Mouse (Mus musculus): ENCODE results near the gene Olfm4. TPM values are rescaled to one million over a fixed set of nuclear protein-coding genes. Genes with fewer than 3 reads are reported as not detected.

Gene Olfm4
- total RNA-seq (2021): 1 to 10 TPM; 3.3 to 3.5 TPM
- long read RNA-seq, experiment 1: 0 reads
- long read RNA-seq, experiment 2: 0 reads

DNA sequence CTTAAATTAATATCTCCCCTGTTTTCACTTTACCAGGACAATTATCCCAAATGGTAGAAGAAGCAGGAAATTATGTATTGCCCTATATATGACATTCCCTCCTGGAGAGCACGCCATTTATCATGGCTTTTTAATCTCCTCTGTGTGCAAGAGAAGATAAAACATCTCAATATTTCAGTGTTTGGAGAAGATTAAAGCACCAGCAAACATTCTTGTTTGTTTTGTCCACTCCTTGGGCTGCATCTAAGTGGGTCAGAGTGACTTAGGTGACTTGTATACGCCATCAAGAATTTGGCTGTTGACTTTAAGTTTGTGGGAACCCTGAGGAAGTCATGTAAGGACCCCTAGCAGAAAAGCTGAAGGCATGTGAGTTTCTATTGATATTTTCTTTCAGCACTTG is at the start of gene Olfm4:
TSS of gene Olfm4 (plus strand) at position 301 of the 400 bp plus-strand sequence.
- no peak for DNase-seq (ENCODE audit: low spot score in 2 of 2)
- no peak within 1 kb of the TSS for H3K27ac ChIP-seq
- TF ChIP-seq CTCF (conservative IDR thresholded peaks at IDR 0.05): no peak
- H3K4me3 ChIP-seq: no peak within 1 kb of the TSS

DNA sequence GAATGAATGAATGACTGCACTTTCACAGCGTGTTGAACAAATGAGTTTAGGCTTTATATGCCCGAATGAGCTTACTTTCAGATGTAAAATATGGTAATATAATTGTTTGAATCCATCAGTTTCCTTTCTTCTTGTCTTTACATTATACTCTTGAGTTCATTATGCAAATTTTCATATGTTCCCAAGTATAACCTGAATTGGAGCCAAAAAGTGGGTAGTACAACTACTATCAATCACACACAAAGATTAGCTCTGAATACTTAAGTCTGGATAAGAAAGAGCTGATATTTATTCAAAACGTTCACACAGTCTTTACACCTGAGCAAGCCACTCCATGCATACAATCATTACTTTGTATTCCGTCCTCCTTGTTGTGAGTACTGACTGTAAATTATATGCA is 49.5 kb upstream of the Olfm4 start:
- no peak overlapping the region for H3K4me3 ChIP-seq
- no peak for TF ChIP-seq CTCF (conservative IDR thresholded peaks at IDR 0.05)
- no peak overlapping the region for H3K27ac ChIP-seq
- no peak for DNase-seq (ENCODE audit: low spot score in 2 of 2)

DNA sequence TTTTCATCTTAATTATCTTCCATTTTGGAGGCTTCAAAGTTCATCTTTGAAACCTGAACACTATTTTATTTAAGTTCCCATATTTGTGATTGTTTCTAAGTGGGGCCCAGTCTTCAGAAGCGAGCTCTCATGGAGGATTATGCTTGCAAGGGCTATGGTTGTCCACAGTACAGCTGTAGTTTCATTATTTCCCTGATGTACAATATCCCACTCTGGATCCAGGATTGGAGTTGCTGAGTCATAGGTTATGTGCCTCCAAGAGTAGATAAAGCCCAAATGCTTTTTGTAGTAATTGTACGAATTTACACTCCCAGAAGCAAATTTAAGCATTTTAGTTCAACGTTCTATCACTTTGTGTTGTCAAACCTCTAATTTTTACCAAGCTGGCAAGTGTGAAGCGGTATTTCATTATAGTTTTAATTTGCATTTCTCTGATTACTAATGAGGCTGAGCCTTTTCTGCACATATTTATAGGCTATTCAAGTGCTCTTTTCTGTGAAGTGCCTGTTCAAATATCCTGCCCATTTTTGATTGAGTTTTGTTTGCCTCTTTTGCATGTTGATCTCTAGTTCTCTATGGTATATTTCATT is 46.9 kb upstream of the Olfm4 start:
- DNase-seq (ENCODE audit: low spot score in 2 of 2): no peak
- Histone ChIP-seq H3K4me3 (no peak overlapping the region), H3K27ac (no peak overlapping the region)
- no peak for TF ChIP-seq CTCF (conservative IDR thresholded peaks at IDR 0.05)

DNA sequence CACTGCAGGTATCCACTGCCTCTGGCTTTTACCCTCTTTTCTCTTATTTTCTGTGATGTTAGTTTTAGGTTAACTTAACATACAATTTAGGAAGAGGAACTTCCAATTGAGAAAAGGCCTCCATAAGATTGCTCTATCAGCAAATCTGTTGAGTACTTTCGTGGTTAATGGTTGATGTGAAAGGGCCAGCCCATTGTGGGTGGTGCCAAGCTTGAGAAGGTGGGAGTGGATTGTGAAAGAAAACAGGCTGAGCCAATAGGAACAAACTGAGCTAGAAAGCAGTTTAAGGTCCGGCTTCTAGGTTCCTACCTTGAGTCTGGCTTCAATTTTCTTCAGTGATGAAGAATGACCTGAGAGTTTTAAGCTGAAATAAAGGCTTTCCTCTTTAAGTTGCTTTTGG is 38.0 kb upstream of the Olfm4 start:
- no peak overlapping the region for H3K27ac ChIP-seq
- DNase-seq (ENCODE audit: low spot score in 2 of 2): no peak
- TF ChIP-seq CTCF (conservative IDR thresholded peaks at IDR 0.05): no peak
- H3K4me3 ChIP-seq: no peak overlapping the region

DNA sequence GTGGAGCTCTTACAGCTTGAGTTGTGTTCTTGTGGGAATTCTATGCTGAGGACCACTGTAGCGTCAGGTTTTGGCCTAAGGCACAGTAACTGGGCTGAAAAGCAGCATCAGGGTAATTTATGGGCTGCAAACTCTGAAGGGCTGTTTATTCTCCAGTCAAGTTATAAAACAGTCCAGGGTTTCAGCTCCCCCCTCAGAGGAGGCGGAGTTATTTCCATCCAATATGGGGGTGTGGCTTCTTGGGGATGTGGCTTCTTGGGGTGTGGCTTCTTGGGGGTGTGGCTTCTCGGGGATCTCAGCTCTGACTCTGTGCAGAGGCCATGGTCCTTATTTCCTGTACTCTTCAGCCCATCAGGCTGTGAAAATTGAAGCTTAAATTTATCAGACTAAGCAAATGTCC is 28.2 kb upstream of the Olfm4 start:
- no peak for DNase-seq (ENCODE audit: low spot score in 2 of 2)
- Histone ChIP-seq H3K27ac (no peak overlapping the region), H3K4me3 (no peak overlapping the region)
- TF ChIP-seq CTCF (conservative IDR thresholded peaks at IDR 0.05): no peak

DNA sequence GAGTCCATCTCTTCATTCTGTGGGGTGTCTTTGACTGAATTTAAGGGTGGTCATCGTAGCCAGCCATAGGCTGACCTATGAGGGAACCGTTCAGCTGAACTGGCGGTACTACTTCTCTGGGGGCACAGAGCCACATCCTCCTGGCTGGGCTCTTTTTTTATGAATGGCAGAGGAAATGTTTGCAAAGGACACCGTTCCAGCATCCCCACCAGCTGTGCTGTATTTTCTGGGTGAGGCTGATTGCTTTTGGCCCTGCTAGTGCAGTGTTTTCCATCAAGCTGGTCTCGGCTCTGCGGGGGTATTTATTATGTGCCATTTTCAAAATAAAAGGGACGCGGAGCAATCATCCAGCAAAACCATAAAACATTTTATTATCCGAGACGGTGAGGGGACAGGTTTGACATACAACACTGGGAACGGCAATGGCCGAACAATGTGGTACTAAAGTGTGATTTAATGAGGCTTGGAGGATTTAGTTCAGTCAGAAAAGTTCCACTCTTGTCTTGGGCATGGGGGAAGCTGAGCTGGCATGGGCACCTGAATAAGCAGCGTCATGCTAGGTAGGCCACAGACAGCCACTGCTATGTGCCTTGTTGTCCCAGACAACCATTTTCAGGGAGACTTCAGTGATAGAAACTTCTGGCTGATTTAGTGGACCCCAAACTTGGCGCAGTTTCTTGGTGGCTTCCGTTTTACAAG is 25.9 kb upstream of the Olfm4 start:
- H3K27ac ChIP-seq: no peak overlapping the region
- no peak for DNase-seq (ENCODE audit: low spot score in 2 of 2)
- TF ChIP-seq CTCF (conservative IDR thresholded peaks at IDR 0.05): no peak
- no peak overlapping the region for H3K4me3 ChIP-seq

DNA sequence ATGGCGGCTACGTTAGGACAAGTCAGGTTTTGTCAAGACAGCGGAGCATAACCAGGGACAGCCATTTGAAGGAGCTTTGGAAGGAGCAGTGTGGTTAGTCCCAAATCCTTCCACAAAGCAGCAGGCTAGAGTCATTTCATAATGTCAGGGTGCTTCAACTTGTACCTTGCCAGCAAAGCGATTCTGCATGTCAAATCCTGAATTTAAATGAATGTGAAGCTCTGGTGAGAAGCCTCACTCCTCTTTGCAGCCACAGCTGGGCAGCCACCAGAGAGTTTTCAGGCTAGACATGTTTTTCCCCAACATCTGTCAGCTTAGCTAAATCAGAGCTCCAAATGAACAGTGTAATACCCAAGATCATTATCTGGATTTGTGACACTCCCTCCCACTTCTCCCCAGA is 22.7 kb upstream of the Olfm4 start:
- TF ChIP-seq CTCF (conservative IDR thresholded peaks at IDR 0.05): no peak
- H3K27ac ChIP-seq: peak overlapping the region; percentile 37; the same call in 1 of the 2 replicates

DNA sequence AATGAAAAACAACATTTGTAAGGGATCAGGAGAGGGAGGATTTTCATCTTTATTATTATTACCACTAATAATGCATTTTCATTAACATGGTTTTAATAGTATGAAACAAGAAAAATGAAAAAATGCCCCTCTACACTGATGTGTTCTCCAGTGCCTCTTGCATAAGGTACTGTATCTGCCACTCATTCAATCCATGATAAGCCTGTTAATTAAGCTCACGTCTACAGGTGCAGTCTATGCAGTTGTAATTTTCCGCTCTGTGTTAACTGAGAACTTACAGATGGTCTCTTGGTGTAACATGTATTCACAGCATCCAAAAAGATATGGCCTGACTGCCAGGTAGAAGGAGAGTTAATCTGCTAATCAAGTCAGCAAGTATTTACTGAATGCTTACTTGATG is 22.3 kb upstream of the Olfm4 start:
- DNase-seq (ENCODE audit: low spot score in 2 of 2): no peak
- Histone ChIP-seq H3K27ac (peak overlapping the region; percentile 37; the same call in 1 of the 2 replicates), H3K4me3 (no peak overlapping the region)
- no peak for TF ChIP-seq CTCF (conservative IDR thresholded peaks at IDR 0.05)

More for the DNA sequence above, 22.7 kb upstream of the Olfm4 start:
- no peak for DNase-seq (ENCODE audit: low spot score in 2 of 2)
- H3K4me3 ChIP-seq: no peak overlapping the region

DNA sequence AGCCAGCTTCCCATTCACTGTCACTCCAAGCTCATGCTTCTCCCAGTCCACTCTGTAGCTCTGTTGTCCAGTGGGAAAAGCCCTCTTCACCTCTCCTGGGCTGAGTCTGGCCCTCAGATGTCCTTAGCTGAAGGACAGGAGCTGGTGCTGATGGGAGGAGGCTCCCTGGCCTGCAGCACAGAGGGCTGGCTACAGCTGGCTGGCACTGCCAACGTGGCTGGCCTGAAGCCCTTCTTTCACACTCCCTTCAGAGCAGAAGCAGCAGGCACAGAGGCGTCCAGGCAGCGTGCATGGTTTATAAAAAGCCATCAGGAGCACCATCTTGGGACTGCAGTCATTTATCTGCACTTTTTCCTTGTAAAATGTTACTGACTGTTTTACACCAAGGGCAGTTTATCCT is 13.7 kb upstream of the Olfm4 start:
- peak; percentile 54 to 70 for DNase-seq (ENCODE audit: low spot score in 2 of 2)
- TF ChIP-seq CTCF (conservative IDR thresholded peaks at IDR 0.05): no peak
- H3K4me3 ChIP-seq: no peak overlapping the region
- H3K27ac ChIP-seq: peak overlapping the region; percentile 69

DNA sequence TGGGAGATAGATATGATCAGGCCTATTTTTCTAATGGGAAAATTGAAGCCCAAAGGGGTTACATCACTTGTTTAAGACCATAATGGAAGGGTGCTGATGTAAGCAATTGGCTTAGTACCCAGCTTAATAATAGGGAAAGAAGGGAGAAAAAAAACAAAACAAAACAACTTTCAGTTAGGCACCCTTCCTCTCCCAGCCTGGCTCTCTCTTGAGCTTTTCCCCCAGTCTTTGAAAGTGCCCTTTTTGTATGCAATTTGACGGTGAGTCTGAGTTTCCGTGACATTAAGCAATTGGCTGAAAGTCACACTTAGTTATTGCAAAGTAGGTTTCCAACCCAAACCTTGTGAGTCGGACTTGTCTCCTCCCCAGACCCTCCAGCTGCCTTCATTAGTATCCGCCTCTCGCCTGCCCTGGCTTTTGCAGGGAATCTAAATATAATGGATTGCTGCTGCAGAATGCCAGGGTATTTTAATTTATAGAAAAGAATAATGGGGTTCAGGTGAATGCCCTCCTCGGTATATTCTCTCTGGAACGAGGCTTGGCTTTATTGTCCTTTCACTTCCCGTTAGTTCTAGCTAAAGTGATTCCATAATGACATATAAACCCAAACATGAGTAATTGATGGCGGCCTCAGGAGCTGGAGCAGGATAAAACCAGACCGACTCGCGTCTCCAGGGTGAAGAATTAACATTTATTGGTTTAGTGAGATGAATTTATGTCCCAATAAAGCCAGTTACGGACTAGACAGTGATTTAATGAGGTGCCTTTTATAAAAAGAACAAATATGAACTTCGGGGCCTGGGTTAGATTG is 12.7 kb upstream of the Olfm4 start:
- Histone ChIP-seq H3K4me3 (no peak overlapping the region), H3K27ac (peak overlapping the region; percentile 69)
- no peak for DNase-seq (ENCODE audit: low spot score in 2 of 2)
- no peak for TF ChIP-seq CTCF (conservative IDR thresholded peaks at IDR 0.05)

DNA sequence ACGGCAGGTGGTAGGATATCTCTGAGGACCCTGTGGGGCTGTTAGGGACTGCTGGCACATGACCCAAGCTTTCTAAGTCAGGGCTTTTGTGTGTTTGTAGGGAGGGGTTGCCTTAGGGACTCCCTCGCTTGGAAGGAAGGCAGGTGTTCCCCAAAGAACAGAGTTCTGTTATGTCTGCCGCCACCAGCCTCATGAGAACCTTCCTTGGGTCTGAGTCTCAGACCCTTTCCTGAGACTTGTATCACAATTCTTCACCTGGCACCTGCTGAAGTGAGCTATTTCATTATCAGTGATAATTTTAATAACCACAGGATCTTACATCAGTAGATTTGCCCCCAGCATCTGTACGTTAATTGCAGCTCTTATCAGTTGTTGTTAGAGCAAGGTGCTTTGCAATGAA is 2.4 kb upstream of the Olfm4 start:
- H3K4me3 ChIP-seq: no peak overlapping the region
- H3K27ac ChIP-seq: no peak overlapping the region
- no peak for TF ChIP-seq CTCF (conservative IDR thresholded peaks at IDR 0.05)
- no peak for DNase-seq (ENCODE audit: low spot score in 2 of 2)

DNA sequence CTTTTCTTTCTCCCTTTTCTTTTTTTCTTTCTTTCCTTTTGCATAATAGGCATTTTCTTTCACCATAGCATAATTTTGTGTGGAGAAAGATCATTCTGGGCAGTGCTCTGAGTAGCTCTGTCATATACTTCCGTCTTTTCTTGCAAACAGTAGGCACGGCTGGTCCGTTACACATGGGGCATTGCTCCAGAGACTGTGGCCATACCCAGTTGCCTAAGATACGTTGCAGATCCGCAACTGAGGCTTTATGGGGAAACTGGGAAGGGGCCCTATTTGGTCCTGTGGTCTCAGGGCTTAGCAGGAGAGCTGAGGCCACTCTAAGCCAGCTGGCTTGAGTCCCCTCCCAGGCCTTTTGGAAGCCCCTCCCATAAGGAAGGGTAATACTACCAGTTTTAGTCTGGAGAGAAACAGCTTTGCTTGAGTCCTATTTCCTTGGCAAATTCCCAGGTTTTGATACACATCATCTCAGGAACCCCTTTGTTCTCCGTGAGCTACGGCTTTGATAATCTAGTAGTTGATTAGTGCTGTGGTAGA is 1.3 kb downstream of the Olfm4 start:
- TF ChIP-seq CTCF (conservative IDR thresholded peaks at IDR 0.05): no peak
- Histone ChIP-seq H3K27ac (no peak overlapping the region), H3K4me3 (no peak overlapping the region)
- DNase-seq (ENCODE audit: low spot score in 2 of 2): no peak

DNA sequence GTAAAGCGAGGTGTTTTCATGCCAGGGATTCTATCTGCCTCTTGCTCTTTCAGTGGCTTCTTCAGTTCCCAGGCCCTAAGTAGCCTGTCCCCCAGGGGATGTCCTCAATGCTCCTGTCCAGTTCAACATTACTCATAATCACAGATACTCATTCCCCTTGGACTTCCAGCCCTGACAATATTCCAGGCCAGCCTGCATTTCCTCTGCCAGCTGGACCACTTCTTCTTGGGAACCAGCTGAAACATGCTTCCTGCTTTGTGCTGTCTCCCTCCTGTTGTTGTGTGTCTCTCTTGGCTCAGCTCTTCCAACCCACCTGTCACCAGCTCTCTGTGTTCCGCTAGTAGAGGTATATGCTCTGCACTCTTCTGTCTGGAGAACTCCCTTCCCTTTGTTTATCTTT is 1.8 kb downstream of the Olfm4 start:
- TF ChIP-seq CTCF (conservative IDR thresholded peaks at IDR 0.05): no peak
- no peak for DNase-seq (ENCODE audit: low spot score in 2 of 2)
- Histone ChIP-seq H3K27ac (no peak overlapping the region), H3K4me3 (no peak overlapping the region)
